Mouse (Mus musculus) brain, embryonic 14.5 days (tissue): Measurements from ENCODE around the gene Cgref1. TPM values are rescaled to one million over a fixed set of nuclear protein-coding genes. Genes with fewer than 3 reads are reported as not detected.

Experiments
- DNase-seq: peaks from one replicate; pipeline ENCODE4 v3.0.0-alpha.2; 2011; ENCODE audit warnings: low read depth
- CTCF ChIP-seq: fragments of 200-500 bp; IDR thresholded peaks from 2 replicates; pipeline ENCODE4 v1.5.1; 2012; ENCODE audit warnings: inconsistent platforms, mild to moderate bottlenecking, moderate library complexity, borderline replicate concordance; ENCODE audit not compliant: insufficient read depth, insufficient read length; ENCODE audit errors: extremely low read depth
- POLR2A ChIP-seq: fragments of 200-500 bp; IDR thresholded peaks from 2 replicates; pipeline ENCODE4 v1.6.1; 2012; ENCODE audit warnings: mild to moderate bottlenecking, inconsistent platforms, borderline replicate concordance; ENCODE audit not compliant: poor library complexity, insufficient read depth, insufficient read length, severe bottlenecking; ENCODE audit errors: extremely low read depth
- polyA plus RNA-seq: library from polyadenylated mRNA; depleted of rRNA; stranded (reverse); fragments of >200 nt; gene quantifications from 2 replicates; pipeline ENCODE4 v1.2.3, GENCODE M21; 2012; rRNA removed

The Cgref1 gene
- 27.4 and 34.4 TPM in 2 replicates for polyA plus RNA-seq

DNA sequence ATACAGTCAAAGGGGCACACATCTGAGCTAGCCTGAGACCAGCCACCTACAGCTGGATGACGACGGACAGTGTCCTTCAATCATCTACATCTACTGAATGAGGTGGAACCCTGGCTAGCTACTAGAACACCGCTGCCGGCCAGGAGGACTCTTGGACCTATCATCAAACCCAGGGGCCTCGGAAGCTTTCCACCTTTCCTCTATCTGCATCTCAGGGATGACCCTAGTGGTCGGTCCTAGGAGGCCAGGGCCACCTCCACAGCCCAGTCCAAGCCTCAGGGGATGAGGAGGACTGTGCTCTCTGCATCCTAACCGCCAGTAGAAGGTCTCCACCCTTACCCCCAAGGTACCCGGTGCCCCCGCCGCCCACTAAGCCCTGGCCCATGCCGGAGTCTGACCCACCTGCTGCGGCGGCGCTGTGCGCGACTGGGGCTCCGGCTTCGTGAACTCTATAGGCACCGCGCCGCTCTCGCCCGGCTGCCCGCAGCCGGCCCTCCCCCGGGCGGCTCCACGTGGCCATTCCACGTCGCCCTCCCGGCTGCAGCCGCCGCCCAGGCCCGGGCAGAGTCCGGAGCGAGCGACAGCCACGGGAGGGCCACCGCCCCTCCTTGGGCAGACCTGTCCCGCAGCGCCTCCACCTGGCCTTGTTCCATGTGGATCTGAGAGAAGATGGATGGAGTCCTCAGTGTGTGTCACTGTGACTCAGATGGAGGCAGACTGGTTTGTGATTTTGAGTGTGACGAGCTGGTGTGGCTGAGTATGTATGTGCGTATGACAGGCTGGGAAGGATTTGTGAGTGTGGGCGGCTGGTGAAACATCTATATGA, at the start of gene Cgref1:
Cgref1 (minus strand) TSS at position 636 of the 826 bp plus-strand sequence.
- DNase-seq: peak; percentile 77
- 0 out of 2 replicates have a peak, but pooled peaks have one; percentile 20 for TF ChIP-seq POLR2A
- peak; percentile 53; the same call in 1 of the 2 replicates for TF ChIP-seq CTCF

DNA sequence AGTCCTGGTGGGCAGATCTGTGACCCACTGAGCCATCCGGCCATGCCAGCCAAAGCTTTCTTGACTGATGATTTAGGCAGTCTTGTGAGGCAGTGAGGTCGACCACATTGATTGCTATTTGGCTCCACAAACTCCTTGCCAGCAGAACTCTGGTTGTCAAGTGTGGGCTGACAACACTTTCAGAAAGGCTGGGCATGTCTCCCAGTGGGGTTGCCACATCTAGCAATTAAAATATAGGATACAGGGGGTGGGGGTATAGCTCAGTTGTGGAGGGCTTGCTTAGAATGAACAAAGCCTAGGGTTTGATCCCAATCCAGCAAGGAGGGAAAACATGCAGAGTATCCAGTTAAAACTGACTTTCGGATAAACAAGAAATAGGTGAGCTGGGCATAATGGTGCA, 48.7 kb upstream of the Cgref1 start:
- no peak for TF ChIP-seq CTCF
- no peak for TF ChIP-seq POLR2A
- DNase-seq: peak; percentile 20

DNA sequence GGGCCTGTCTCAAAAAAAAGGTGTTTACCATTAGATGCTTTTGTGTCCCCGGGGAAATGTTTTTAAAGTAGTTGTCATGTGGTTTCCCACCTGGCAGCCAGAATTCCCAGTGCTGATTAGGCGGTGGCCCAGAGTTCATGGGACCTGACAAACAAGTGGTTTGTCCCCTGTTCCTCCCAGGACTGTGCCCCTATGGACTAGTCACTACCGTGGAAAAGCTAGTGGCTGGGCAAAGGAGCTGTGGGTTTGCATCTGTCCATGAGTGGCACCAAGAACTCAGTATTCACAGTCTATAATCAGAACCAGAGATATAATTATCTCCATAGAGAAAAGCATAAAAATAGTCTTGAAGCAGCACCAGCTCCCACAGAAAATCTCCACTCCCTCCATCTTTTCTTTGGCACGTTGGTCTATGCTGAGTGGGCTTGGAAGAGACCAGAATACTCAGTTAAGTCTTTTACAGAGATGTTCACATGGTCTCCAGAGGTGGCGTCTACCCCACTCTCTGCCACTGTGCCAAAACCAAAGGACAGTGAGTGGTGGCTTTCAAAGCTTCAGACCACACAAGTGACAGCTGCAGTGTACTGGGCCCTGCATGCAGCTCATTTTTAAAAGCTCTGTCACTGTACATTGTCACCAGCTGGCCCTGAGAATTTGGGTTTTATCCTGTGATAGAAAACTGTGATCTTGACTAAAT, 47.7 kb upstream of the Cgref1 start:
- no peak for DNase-seq
- TF ChIP-seq POLR2A (no peak), CTCF (no peak)

DNA sequence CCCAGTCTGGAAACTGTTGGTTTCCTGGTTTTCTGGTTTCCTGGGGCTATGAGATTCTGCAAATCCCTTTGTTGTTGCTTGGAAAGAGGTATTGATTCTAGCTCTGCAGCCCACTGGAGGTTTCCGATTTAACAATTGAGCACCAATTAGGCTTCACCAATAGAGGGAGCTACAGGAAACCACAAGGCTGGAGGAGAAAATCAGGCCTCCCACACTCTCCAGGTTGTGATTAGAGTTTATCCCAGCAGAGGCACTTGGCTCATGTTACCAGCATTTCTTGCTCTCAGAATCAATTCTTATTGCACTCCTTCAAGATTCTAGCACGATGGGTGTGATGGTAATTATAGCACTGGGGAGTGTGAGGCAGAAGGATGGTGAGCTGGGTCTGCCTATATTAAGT, 37.0 kb upstream of the Cgref1 start:
- TF ChIP-seq CTCF (peak; percentile 54; the same call in 1 of the 2 replicates), POLR2A (no peak)
- DNase-seq: peak; percentile 57

DNA sequence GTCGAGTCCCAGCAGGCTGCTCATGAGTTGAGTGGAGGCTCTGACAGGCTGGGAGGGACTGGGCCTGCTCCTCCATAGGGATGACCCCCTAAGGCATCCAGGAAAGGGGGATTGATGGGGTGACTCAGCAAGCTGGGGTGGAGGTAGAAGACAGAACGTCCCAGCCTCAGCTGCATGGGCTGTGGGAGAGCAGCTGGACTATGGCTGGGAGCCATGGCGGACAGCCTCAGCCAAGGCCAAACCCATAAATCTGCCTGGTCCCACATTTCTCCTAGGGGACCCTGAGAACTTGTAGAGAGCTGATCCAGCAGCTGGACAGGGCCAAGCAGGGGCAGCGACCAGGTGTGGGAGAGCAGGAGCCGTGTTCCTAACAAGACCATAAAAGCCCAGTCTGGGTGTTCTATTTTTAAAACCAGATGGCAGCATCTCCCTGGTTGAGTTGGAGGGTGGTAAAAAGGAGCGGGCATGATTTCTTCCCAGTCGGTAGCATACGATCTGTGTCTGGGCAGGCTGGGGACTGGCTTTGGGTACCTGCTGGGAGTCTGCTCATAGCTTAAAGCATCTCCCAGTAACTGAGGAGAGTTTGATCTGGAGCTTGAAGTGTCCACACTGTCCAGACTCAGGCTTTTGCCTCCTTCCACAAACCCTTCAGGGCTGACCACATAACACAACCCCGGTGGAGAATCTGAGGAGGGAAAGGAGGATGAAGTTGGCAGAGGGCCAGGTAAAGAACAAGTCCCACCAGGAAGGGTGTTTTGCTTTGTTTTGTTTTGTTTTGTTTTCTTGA, 29.7 kb upstream of the Cgref1 start:
- TF ChIP-seq POLR2A: no peak
- no peak for TF ChIP-seq CTCF
- no peak for DNase-seq

DNA sequence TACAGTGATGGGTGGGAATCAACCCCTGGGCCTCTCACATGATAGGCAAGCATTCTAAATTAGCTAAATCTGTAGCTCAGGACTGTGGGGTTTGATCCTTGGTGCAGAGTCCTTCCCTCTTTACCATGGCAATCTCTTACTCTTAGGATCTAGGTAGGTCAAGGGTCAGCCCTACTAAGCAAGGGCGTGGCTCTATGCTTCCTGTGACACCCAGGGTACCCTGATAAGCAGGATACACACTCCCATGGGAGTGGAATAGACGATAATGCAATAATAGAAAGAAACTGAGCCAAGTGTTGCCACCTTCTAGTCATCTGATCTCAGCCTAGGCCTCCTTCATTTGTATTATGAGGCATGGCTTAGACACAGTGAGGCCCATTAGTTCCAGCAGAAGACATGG, 24.0 kb upstream of the Cgref1 start:
- TF ChIP-seq CTCF (no peak), POLR2A (no peak)
- DNase-seq: no peak

DNA sequence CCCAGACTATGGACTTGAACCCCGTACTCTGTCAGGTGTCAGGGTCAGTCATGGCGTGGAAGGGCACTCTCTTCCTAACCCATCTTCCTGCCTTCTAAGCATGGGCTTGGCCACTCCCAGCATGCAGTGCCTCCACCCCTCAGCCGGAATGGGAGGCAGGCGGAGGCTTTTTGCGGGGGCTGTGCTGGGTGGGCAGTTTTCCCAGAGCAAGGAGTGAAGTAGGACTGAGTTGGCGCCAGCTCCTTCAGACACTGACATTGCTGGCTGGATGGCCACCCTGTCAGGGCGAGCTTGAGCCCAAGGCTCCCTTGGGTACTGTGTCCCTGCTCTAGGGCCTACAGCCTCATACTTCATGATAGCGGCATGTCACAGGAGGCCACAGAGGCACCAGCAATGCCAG, 23.0 kb upstream of the Cgref1 start, which contains the start of gene Tcf23:
Tcf23 (plus strand) TSS at position 247 of the 400 bp plus-strand sequence.
- TF ChIP-seq CTCF: no peak
- no peak for TF ChIP-seq POLR2A
- DNase-seq: no peak

DNA sequence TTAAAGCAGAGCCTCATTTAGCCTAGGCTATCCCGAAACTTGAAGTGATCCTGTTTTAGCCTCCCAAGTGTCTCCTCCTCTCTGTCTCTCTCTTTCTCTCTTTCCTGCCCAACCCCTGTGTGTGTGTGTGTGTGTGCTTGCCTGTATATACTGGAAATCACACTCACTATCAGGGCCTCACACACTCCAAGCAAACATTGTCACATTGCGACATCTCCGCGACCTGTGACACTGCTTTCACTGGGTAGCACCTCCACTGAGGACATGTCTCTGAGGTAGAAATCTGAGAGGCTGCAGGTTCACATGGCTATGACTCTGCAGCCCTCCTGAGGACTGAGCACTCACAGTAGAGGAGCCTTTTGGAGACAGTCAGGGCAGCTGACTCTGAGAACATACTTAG, 20.8 kb upstream of the Cgref1 start:
- TF ChIP-seq CTCF (no peak), POLR2A (no peak)
- no peak for DNase-seq

DNA sequence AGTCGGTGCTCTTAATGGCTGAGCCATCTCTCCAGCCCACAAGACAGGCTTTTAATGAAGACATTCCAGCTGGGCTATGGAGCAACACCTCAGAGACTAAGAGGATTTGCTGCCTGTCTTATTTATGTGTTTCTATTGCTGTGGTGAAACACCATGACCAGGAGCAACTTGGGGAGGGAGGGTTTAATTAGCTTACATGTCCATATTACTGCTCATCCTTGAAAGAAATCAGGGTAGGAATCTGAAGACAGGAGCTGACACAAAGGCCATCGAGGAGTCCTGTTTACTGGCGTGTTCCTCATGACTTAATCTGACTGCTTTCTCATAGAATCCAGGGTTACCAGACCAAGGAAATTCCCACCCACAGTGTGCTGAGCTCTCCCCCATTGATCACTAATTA, 18.5 kb upstream of the Cgref1 start:
- DNase-seq: no peak

DNA sequence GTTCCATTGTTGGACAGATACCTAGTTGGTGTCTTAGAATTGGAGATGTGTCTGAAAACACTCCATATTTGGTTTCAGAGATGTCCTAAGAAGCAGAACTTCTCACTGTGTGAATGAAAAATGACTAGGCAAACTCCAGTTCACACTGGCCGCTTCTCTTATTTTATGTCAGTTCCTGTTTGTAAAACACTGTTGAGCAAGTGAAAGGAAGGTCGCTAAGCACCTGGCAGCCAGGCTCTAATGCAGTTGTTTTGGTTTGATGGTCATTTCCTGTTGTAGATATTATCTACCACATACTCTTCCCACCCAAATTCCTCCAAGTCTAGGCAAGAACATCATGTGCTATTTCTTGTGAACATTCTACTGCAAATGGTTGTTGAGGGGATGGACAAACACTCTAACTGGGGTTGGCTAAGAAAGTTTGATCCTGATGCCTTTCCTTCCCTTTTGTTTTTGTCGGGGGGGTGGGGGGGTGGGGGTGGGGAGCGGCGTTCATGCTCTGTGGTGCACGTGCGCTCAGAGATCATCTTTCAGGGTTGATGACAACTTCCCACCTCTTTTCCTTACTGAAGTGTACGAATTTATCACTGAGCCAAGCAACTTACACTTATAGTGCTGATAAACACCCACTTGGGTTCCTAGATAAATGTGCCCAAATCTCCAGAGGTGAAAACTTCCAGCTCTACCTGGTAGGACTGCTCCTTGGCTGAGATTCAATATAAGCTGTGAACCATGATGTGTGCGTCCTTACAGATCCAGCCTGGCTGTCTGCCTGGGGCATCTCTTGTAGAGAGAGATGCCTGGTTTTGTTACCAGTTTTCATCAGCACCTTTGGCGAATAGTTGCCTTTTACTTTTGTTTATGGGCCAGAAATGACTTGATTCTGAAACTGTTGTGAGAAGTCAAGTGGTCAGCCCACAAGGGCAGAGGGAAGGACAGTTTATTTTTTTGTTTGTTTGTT, 16.4 kb upstream of the Cgref1 start:
- no peak for DNase-seq
- TF ChIP-seq CTCF (no peak), POLR2A (no peak)

More for the DNA sequence above, 18.5 kb upstream of the Cgref1 start:
- no peak for TF ChIP-seq CTCF
- TF ChIP-seq POLR2A: no peak

DNA sequence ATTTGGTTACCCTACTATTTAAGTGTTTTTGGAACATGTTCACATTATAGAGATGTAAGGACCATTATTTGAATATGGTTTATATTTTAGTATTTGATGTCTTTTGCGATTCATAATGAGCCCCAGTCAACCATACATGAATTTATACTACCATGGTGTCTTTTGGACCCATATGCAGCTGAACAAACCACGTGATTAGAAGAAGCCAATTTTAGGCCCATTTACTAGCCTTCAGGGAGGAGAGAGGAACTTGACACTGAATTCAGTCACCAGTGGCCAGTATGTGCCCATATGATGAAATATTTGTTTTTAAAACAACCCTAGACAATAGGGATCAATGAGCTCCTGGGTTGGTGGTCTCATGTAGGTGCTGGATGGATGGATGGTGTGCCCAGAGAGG, 15.4 kb upstream of the Cgref1 start:
- no peak for DNase-seq
- TF ChIP-seq POLR2A (no peak), CTCF (no peak)
